Mouse (Mus musculus) lung, embryonic 16.5 days (tissue): ENCODE results near the gene Heg1. TPM values are rescaled to one million over a fixed set of nuclear protein-coding genes. Genes with fewer than 3 reads are reported as not detected.

ENCODE experiments used
- ATAC-seq: fragments of 200-750 bp; cut with Nextera tagmentation; 2 replicates; pipeline ENCODE4 v1.8.0; 2017; ENCODE audit warnings: low read depth, mild to moderate bottlenecking, moderate library complexity
- H3K27ac ChIP-seq: fragments of 300-500 bp; sonication (generic); 2 replicates; pipeline ENCODE4 v1.5.1; 2014; ENCODE audit warnings: mild to moderate bottlenecking, control low read depth, low read length
- H3K27me3 ChIP-seq: fragments of 300-500 bp; sonication (generic); 2 replicates; pipeline ENCODE4 v1.6.1; 2014; ENCODE audit warnings: low read depth, low read length, mixed read lengths; ENCODE audit not compliant: control insufficient read depth, insufficient read depth
- H3K36me3 ChIP-seq: fragments of 300-500 bp; sonication (generic); 2 replicates; pipeline ENCODE4 v1.6.1; 2014; ENCODE audit warnings: low read length; ENCODE audit not compliant: control insufficient read depth, insufficient read depth
- H3K4me1 ChIP-seq: fragments of 300-500 bp; sonication (generic); replicated peaks from 2 replicates; pipeline ENCODE4 v1.6.1; 2014; ENCODE audit warnings: low read length, mixed read lengths; ENCODE audit not compliant: control insufficient read depth, insufficient read depth
- H3K4me2 ChIP-seq: fragments of 300-500 bp; sonication (generic); 2 replicates; pipeline ENCODE4 v1.6.1; 2014; ENCODE audit warnings: low read depth, low read length, control low read depth
- H3K4me3 ChIP-seq: fragments of 300-500 bp; sonication (generic); 2 replicates; pipeline ENCODE4 v1.5.1; 2014; ENCODE audit warnings: mild to moderate bottlenecking, low read length, control low read depth
- H3K9ac ChIP-seq: fragments of 300-500 bp; sonication (generic); 2 replicates; pipeline ENCODE4 v1.6.1; 2014; ENCODE audit warnings: low read length, control low read depth
- H3K9me3 ChIP-seq: fragments of 300-500 bp; sonication (generic); 2 replicates; pipeline ENCODE4 v1.6.1; 2016; ENCODE audit warnings: low read length; ENCODE audit not compliant: control insufficient read depth
- WGBS: fragments of 180-500 bp; shearing (Covaris S2); extraction: QIAGEN DNeasy Blood & Tissue Kit; methylation state at CpG from one replicate; pipeline ENCODE4 v1.1.7; 2014; 5-methylcytosine and 5-hydroxymethylcytosine counted together
- polyA plus RNA-seq: library from polyadenylated mRNA; unstranded; fragments of >200 nt; fragmentation: Nextera tagmentation; extraction: Ambion mirVana; gene quantifications from 2 replicates; pipeline ENCODE4 v1.2.1, GENCODE M21; 2015

Heg1 gene
- 16.8 and 19.2 TPM in 2 replicates for polyA plus RNA-seq

GRCm38 (mm10) chr16:33684162-33684702 is at the start of gene Heg1:
TSS of gene Heg1 (plus strand) at chr16:33684370.
- no peaks in the 10 kb centered on the region for H3K9me3 ChIP-seq
- ATAC-seq: peak; percentile 92
- peak within 1 kb of the TSS; percentile 82 for H3K9ac ChIP-seq
- H3K27me3 ChIP-seq: no peaks in the 10 kb centered on the region
- peak within 1 kb of the TSS; percentile 72 for H3K4me2 ChIP-seq
- H3K4me3 ChIP-seq: peak within 1 kb of the TSS; percentile 80
- WGBS: 2% methylated on average over 26 of the region's 57 CpGs
- H3K36me3 ChIP-seq: no peaks in the 10 kb centered on the region
- H3K27ac ChIP-seq: peak within 1 kb of the TSS; percentile 79
- peaks cover 21% of the 10 kb centered on the region for H3K4me1 ChIP-seq

GRCm38 (mm10) chr16:33635836-33636595 is 48.2 kb upstream of the Heg1 start:
- Histone ChIP-seq H3K4me2 (no peak overlapping the region), H3K27ac (no peak overlapping the region), H3K4me3 (no peak overlapping the region), H3K9me3 (no peaks in the 10 kb centered on the region), H3K27me3 (no peaks in the 10 kb centered on the region), H3K9ac (no peak overlapping the region), H3K36me3 (no peaks in the 10 kb centered on the region), H3K4me1 (no peaks in the 10 kb centered on the region)
- WGBS: 64% methylated on average over 12 of the region's 12 CpGs
- ATAC-seq: no peak

GRCm38 (mm10) chr16:33641779-33642178 is 42.4 kb upstream of the Heg1 start:
- H3K4me3 ChIP-seq: no peak overlapping the region
- no peaks in the 10 kb centered on the region for H3K27me3 ChIP-seq
- H3K36me3 ChIP-seq: no peaks in the 10 kb centered on the region
- H3K9me3 ChIP-seq: no peaks in the 10 kb centered on the region
- H3K4me1 ChIP-seq: no peaks in the 10 kb centered on the region
- H3K27ac ChIP-seq: no peak overlapping the region
- H3K4me2 ChIP-seq: no peak overlapping the region
- ATAC-seq: peak; percentile 41; the same call in 1 of the 2 replicates
- no peak overlapping the region for H3K9ac ChIP-seq
- WGBS: 34% methylated on average over 3 of the region's 3 CpGs

- Histone ChIP-seq H3K4me2 (no peak overlapping the region), H3K27me3 (no peaks in the 10 kb centered on the region), H3K9me3 (peaks cover 7% of the 10 kb centered on the region; the same call in 1 of the 2 replicates), H3K27ac (no peak overlapping the region), H3K4me3 (no peak overlapping the region), H3K9ac (no peak overlapping the region), H3K4me1 (no peaks in the 10 kb centered on the region), H3K36me3 (no peaks in the 10 kb centered on the region)
- no peak for ATAC-seq
- 94% methylated on average over 6 of the region's 6 CpGs for WGBS
Measured at GRCm38 (mm10) chr16:33653116-33653515, 31.1 kb upstream of the Heg1 start.

- Histone ChIP-seq H3K9ac (no peak overlapping the region), H3K27me3 (no peaks in the 10 kb centered on the region), H3K4me2 (no peak overlapping the region), H3K9me3 (no peaks in the 10 kb centered on the region), H3K27ac (no peak overlapping the region), H3K4me3 (no peak overlapping the region), H3K36me3 (no peaks in the 10 kb centered on the region), H3K4me1 (peaks cover 4% of the 10 kb centered on the region; the same call in 1 of the 2 replicates)
- no peak for ATAC-seq
- WGBS: 82% methylated on average over 3 of the region's 3 CpGs
Measured at GRCm38 (mm10) chr16:33655443-33655842, 28.7 kb upstream of the Heg1 start.

- Histone ChIP-seq H3K4me2 (no peak overlapping the region), H3K4me1 (peaks cover 4% of the 10 kb centered on the region; the same call in 1 of the 2 replicates), H3K27ac (no peak overlapping the region), H3K36me3 (no peaks in the 10 kb centered on the region), H3K4me3 (no peak overlapping the region), H3K27me3 (no peaks in the 10 kb centered on the region), H3K9me3 (no peaks in the 10 kb centered on the region), H3K9ac (no peak overlapping the region)
- ATAC-seq: no peak
- 83% methylated on average over 3 of the region's 3 CpGs for WGBS
Measured at GRCm38 (mm10) chr16:33657191-33657590, 27.0 kb upstream of the Heg1 start.

- no peak overlapping the region for H3K4me3 ChIP-seq
- no peak overlapping the region for H3K27ac ChIP-seq
- H3K4me2 ChIP-seq: no peak overlapping the region
- H3K36me3 ChIP-seq: no peaks in the 10 kb centered on the region
- H3K9ac ChIP-seq: no peak overlapping the region
- H3K9me3 ChIP-seq: no peaks in the 10 kb centered on the region
- peaks cover 4% of the 10 kb centered on the region; the same call in 1 of the 2 replicates for H3K4me1 ChIP-seq
- WGBS: 96% methylated on average over 3 of the region's 3 CpGs
- no peak for ATAC-seq
- no peaks in the 10 kb centered on the region for H3K27me3 ChIP-seq
Measured at GRCm38 (mm10) chr16:33658121-33658520, 26.0 kb upstream of the Heg1 start.

- Histone ChIP-seq H3K9ac (no peak overlapping the region), H3K4me1 (peaks cover 4% of the 10 kb centered on the region; the same call in 1 of the 2 replicates), H3K36me3 (no peaks in the 10 kb centered on the region), H3K27ac (no peak overlapping the region), H3K9me3 (no peaks in the 10 kb centered on the region), H3K27me3 (no peaks in the 10 kb centered on the region), H3K4me2 (no peak overlapping the region), H3K4me3 (no peak overlapping the region)
- WGBS: 76% methylated on average over 5 of the region's 5 CpGs
- no peak for ATAC-seq
Measured at GRCm38 (mm10) chr16:33659521-33659920, 24.6 kb upstream of the Heg1 start.

- Histone ChIP-seq H3K4me2 (no peak overlapping the region), H3K27ac (peak overlapping the region; percentile 45; the same call in 1 of the 2 replicates), H3K9ac (no peak overlapping the region), H3K36me3 (no peaks in the 10 kb centered on the region), H3K27me3 (no peaks in the 10 kb centered on the region), H3K4me1 (peaks cover 4% of the 10 kb centered on the region; the same call in 1 of the 2 replicates), H3K9me3 (no peaks in the 10 kb centered on the region), H3K4me3 (no peak overlapping the region)
- peak; percentile 86 for ATAC-seq
- WGBS: 25% methylated on average over 5 of the region's 5 CpGs
Measured at GRCm38 (mm10) chr16:33660125-33660524, 24.0 kb upstream of the Heg1 start.
